Mouse (Mus musculus) C2C12 (cell line): ENCODE measurements around the gene Tuft1. TPM values are rescaled to one million over a fixed set of nuclear protein-coding genes. Genes with fewer than 3 reads are reported as not detected.
"Not testable (repeated sequence)": the region's sequence is repeated elsewhere in the genome, so short reads cannot be mapped to it uniquely, and the experiment has no call there.

Source experiments
- H3K27me3 ChIP-seq: one replicate; pipeline ENCODE4 v1.6.1; 2011; ENCODE audit not compliant: control insufficient read depth, insufficient read depth, insufficient read length
- H3K36me3 ChIP-seq: one replicate; pipeline ENCODE4 v1.6.1; 2011; ENCODE audit not compliant: control insufficient read depth, insufficient read depth
- H3K4me3 ChIP-seq: one replicate; pipeline ENCODE4 v1.5.1; 2011; ENCODE audit warnings: mild to moderate bottlenecking, control low read depth; ENCODE audit not compliant: poor library complexity, insufficient read depth, severe bottlenecking
- H3K79me2 ChIP-seq: one replicate; pipeline ENCODE4 v1.6.1; 2011; ENCODE audit not compliant: control insufficient read depth, insufficient read depth
- H3K79me3 ChIP-seq: one replicate; pipeline ENCODE4 v1.6.1; 2011; ENCODE audit warnings: low read depth, control low read depth
- H3ac ChIP-seq: one replicate; pipeline ENCODE3; 2011; ENCODE audit warnings: low read depth; ENCODE audit not compliant: control insufficient read depth, insufficient read length
- CEBPB ChIP-seq: IDR thresholded peaks from one replicate; pipeline ENCODE4 v1.6.1; 2011; ENCODE audit warnings: low read depth, mild to moderate bottlenecking, control low read depth, moderate library complexity
- MAX ChIP-seq: IDR thresholded peaks from one replicate; pipeline ENCODE4 v1.6.1; 2011; ENCODE audit warnings: mild to moderate bottlenecking, control low read depth
- MYOD1 ChIP-seq: IDR thresholded peaks from one replicate; pipeline ENCODE4 v1.6.1; 2011; ENCODE audit warnings: low read depth; ENCODE audit not compliant: control insufficient read depth, insufficient read length
- USF1 ChIP-seq: IDR thresholded peaks from one replicate; pipeline ENCODE4 v1.6.1; 2011; ENCODE audit warnings: low read depth, mild to moderate bottlenecking, control low read depth, moderate library complexity
- long read RNA-seq, 2 experiments: library from polyadenylated mRNA; unstranded; transcript quantifications; one replicate each; pipeline ENCODE4 v2.0.0; 2019 to 2020
- polyA plus RNA-seq: library from polyadenylated mRNA; unstranded; fragments of >200 nt; fragmentation: generic; extraction: Trizol; gene quantifications from one replicate; pipeline ENCODE4 v1.2.1, GENCODE M21; 2012; ENCODE audit warnings: missing spikeins

Gene Tuft1
- polyA plus RNA-seq, result 2.8 TPM
- long read RNA-seq, experiment 1, partial matches to known transcripts, result 0 of 3 reads
- long read RNA-seq, experiment 1, other reads (novel, unspliced or antisense), result 1 of 3 reads
- long read RNA-seq, experiment 2, transcript Tuft1-201 (13 exons, 2,631 nt), result major isoform, 19 of 28 reads
- long read RNA-seq, experiment 2, partial matches to known transcripts, result 0 of 28 reads
- long read RNA-seq, experiment 2, other reads (novel, unspliced or antisense), result 5 of 28 reads

DNA sequence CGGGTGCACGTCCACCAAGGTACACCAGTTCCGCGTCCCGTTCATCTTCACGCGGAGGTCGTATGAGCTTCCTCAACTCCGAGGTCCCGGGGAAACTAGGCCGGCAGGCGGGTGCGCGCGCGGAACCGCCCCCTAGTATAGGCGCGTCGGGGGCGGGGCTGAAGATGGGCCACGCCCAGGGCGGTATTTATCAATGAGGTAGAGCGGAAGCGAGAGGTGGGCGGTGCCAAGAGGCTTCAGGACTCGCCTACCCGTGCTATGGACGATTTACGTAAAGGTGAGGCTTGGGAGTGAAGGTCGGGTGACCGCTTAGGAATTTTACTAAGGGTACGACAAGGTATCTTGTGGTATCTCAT lies at the start of gene Tuft1:
Tuft1 (minus strand) TSS at position 133 of the 356 bp plus-strand sequence.
- not testable (repeated sequence) for H3K79me3 ChIP-seq, H3ac ChIP-seq, H3K36me3 ChIP-seq, H3K27me3 ChIP-seq, H3K79me2 ChIP-seq
- H3K4me3 ChIP-seq, result peak within 1 kb of the TSS; percentile 11

DNA sequence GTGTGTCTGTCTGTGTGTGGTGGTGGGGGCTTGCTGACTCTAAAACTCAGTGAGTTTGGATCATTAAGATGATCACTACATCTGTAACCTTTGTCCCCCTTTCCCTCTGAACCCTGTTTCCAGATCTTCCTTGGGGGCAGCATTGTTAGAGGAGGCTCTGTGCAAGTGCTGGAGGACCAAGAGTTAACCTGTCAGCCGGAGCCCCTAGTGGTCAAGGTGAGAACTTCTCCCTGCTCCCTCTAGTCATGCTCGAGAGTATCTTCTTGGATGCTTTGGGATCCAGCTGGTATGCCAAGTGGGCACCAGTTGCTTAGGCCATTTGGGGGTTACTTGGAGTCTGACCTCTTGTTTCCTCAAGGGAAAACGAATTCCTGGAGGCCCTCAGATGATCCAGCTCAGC lies 44.7 kb upstream of the Tuft1 start:
- not testable (repeated sequence) for H3K27me3 ChIP-seq, H3K79me2 ChIP-seq, H3K4me3 ChIP-seq, H3K79me3 ChIP-seq, H3ac ChIP-seq, H3K36me3 ChIP-seq

DNA sequence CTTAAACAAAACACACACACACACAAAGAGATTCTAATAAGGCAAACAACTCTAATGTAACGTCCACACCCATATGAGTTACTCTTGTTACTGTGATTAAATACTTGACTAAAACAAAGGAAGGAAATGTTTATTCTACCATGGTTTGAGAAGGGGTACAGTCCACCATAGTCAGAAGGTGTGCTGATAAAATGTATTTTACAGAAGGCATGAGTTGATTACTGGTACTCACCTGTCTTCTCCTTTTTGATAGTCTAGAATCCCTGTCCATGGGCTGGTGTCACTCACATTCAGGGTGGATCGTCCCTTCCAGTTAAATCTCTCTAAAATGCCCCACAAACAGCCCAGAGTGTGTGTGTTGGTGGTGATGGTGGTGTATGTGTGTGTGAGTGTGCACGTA lies 44.2 kb upstream of the Tuft1 start:
- H3ac ChIP-seq, result no peak overlapping the region
- H3K27me3 ChIP-seq, result no peaks in the 10 kb centered on the region
- H3K79me2 ChIP-seq, result no peaks in the 10 kb centered on the region
- TF ChIP-seq CEBPB (no peak), USF1 (no peak), MAX (no peak)
- no peaks in the 10 kb centered on the region for H3K36me3 ChIP-seq
- H3K4me3 ChIP-seq, result no peak overlapping the region
- no peaks in the 10 kb centered on the region for H3K79me3 ChIP-seq

DNA sequence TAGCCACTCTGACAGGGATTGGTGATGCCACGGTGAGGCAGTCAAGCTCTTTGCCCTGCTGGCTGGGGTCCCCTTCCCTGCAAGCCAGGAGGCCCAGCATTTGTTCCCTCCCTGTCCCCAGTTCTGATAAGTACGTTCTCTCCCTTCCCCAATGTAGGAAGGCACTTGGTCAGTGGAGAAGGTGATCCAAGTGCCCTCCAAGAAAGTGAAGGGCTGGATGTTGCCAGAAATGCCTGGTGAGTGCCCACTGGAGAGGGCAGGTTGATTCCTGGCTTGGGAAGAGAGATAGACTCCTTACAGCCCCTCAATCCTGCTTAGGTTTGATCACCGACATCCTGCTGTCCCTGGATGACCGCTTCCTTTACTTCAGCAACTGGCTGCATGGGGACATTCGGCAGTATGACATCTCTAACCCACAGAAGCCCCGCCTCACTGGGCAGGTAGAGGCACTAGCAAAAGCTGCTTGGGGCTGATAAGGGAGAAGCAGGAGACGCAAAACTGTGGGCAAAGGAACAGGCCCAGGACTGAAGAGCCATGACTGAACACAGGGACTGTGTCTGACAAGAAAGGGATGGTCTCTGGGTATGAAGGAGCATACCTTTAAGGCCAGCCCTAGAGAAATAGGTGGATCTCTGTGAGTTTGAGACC lies 43.6 kb upstream of the Tuft1 start:
- not testable (repeated sequence) for H3K4me3 ChIP-seq, H3K36me3 ChIP-seq, H3K79me2 ChIP-seq, H3K79me3 ChIP-seq, H3K27me3 ChIP-seq, H3ac ChIP-seq

DNA sequence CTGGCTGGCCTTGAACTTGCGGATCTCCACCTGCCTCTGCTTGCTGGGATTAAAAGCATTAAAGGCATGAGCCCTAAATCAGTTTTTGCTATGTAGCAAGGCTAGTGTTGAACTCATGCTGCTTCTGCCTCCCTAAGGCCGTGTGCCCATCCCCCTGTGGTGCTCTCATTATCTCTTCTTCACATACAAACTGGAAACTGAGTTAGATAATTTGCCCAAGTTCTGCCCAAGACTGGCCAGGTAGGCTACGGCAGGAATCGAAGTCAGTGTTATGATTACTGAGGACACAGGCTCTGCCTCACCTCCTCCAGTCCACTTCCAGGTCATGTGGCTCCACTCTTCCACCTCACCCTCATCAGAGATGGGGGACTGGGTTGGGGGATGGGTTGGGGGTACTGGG lies 37.6 kb upstream of the Tuft1 start:
- H3K4me3 ChIP-seq, H3K27me3 ChIP-seq, H3ac ChIP-seq, H3K79me3 ChIP-seq, H3K36me3 ChIP-seq, H3K79me2 ChIP-seq: not testable (repeated sequence)

DNA sequence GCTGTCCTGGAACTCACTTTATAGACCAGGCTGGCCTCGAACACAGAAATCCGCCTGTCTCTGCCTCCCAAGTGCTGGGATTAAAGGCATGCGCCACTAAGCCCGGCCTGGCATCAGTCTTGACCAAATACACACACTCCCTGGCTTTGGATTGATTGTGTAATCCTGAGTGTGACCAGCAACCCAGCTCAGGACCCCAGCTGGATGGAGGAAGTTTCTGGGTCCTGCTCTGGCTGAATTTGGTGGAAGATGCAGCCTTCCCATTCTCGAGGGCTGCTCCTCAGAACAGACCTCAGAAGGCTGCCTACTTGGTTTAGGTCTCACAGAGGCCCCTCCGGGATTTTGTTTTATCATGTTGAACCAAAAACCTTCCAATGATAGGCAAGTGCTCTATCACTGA lies 36.9 kb upstream of the Tuft1 start:
- not testable (repeated sequence) for H3K36me3 ChIP-seq, H3K79me3 ChIP-seq, H3K79me2 ChIP-seq, H3K4me3 ChIP-seq, H3ac ChIP-seq, H3K27me3 ChIP-seq

DNA sequence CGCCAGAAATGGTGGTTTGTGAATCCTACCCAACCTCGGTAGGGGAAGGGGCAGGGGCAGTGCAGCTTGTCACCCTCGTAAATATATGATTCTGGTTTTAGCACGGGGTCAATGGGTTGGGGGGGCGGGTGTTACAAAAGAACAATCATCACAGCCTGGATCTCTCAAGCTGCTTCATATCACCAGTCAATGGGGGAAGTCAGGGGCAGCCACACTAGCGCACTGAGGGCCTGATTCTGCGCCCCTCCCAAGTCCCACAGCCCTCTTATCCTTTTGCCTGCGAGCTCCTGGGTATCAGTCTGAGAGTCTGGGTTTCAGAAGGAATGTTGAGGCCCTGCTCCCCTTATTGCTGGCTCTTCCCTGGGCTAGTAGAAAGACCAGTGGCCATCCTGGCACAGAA lies 35.2 kb upstream of the Tuft1 start:
- not testable (repeated sequence) for H3K4me3 ChIP-seq, H3K27me3 ChIP-seq, H3ac ChIP-seq, H3K36me3 ChIP-seq, H3K79me2 ChIP-seq, H3K79me3 ChIP-seq

DNA sequence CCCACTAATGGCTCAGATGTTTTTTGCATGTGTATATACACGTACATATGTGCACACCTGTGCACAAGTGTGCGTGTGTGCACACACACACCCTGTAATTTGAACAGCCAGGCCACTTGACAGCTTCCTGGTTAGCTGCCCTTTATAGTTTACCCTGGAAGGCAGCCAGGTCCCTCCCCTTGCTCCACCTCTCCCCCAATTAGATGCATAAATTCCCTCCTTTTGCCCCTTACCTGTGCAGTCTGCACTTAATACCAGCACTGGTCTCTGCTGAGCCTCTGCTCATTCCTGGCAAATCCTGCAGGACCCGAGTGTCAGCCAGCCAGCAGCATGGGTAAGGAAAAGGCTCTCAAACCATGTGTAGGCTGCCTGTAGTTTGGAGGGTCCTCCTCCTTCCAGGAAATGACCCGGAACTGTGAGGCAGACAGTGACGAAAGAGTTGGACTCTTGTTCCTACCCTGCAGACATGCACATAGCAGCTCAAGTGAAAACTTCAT lies 34.7 kb upstream of the Tuft1 start, which contains the start of gene Selenbp2:
Selenbp2 (plus strand) TSS at position 228 of the 497 bp plus-strand sequence.
- H3ac ChIP-seq, result no peak within 1 kb of the TSS
- TF ChIP-seq MAX (no peak), CEBPB (no peak), MYOD1 (no peak)
- H3K4me3 ChIP-seq, result no peak within 1 kb of the TSS
- no peaks in the 10 kb centered on the region for H3K79me3 ChIP-seq
- H3K79me2 ChIP-seq, result no peaks in the 10 kb centered on the region
- no peaks in the 10 kb centered on the region for H3K36me3 ChIP-seq
- H3K27me3 ChIP-seq, result no peaks in the 10 kb centered on the region

DNA sequence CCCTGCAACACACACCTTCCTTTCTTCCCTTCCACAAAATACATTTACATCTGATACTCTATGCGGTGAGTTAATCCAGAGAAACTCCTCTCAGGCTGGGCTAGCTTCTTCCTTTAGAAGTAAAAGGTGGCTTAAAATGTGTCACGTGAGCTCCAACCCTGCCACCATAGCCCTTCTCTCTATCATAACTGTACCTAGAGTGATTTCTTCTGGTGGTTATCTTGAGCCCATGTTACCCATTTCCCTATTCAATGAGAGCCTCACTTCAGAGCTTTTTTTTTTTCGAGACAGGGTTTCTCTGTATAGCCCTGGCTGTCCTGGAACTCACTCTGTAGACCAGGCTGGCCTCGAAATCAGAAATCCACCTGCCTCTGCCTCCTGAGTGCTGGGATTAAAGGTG lies 33.0 kb upstream of the Tuft1 start:
- H3ac ChIP-seq, H3K79me2 ChIP-seq, H3K36me3 ChIP-seq, H3K79me3 ChIP-seq, H3K4me3 ChIP-seq, H3K27me3 ChIP-seq: not testable (repeated sequence)
